Mouse (Mus musculus) lung, postnatal 0 days (tissue): ENCODE measurements around the gene Erc2.

Source experiments
- CTCF ChIP-seq: IDR thresholded peaks from 2 replicates; pipeline ENCODE4 v1.5.1; 2016; ENCODE audit warnings: antibody characterized with exemption, mild to moderate bottlenecking
- EP300 ChIP-seq: IDR thresholded peaks from 2 replicates; pipeline ENCODE4 v1.6.1; 2016; ENCODE audit warnings: antibody characterized with exemption, mild to moderate bottlenecking, control low read depth

DNA sequence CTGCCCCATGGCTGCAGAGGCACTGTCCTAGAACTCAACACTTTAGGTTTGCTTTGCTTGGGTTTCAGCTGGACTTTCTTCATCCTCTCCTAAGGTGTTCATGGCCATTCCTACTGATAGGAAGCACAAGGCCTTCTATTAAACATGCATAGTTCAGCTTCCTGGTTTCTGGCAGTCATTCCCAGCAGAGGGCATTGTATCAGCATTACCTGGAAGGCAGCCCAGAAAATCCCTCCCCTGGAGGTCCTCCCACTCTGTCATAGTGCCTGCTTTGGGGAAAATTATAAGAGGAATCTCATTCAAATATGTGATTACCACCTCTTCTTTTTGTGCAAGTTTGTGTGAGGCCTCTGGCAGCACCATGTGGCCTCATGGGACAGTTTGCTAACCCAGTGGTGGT lies 199.6 kb downstream of the Erc2 start:
- TF ChIP-seq CTCF (0 out of 2 replicates have a peak, but pooled peaks have one; percentile 21), EP300 (no peak)
